Mouse (Mus musculus) heart, postnatal 36 days (tissue): ENCODE measurements around the gene Olfr945. TPM values are rescaled to one million over a fixed set of nuclear protein-coding genes. Genes with fewer than 3 reads are reported as not detected.

Experiments
- DNase-seq, 2 experiments: peaks; one replicate each; pipeline ENCODE4 v3.0.0; 2021 to 2022
- intact Hi-C: fragments of 180-260 bp; cut with DNase I; formaldehyde crosslinking; loops from one replicate; pipeline ENCODE4 v1.15.1; 2025
- total RNA-seq, 2 experiments: library from RNA; stranded (reverse); gene quantifications; 2 replicates each; pipeline ENCODE4 v1.2.3; 2021

The Olfr945 gene
- total RNA-seq, result not detected

DNA sequence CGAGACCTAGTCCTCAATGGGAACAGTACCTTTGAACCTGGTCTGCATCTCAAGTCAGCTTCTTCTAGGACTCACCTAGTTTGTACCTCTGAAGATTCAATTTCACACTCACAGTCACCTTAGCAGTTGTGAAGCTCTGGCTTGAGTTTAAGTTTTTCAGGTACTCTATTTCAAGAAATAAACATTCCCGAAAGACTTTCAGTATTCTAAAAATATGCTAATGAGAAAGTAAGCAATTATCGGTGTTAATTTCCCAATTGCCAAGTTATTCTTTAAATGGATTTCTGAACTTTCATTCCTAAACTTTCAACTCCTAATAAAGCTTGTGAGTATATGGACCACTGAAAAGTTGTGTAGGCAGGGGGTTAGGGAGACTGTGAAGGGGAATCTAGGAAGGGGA, at the start of gene Olfr945:
Gene Olfr945, minus strand, starts transcription at position 101 of the 400 bp plus-strand sequence.
- DNase-seq, result no peak
- intact Hi-C loops, result no loop called here

GRCm38 (mm10) chr9:39325945-39326344, 49.3 kb upstream of the Olfr945 start, which contains the start of gene Olfr948:
Olfr948 (minus strand) TSS chr9:39326045.
- intact Hi-C loops, result no loop called here

GRCm38 (mm10) chr9:39287136-39287535, 10.5 kb upstream of the Olfr945 start:
- intact Hi-C loops, result no loop called here
- no peak for DNase-seq

More at GRCm38 (mm10) chr9:39325945-39326344, 49.3 kb upstream of the Olfr945 start, which contains the start of gene Olfr948:
- no peak for DNase-seq

- intact Hi-C loops, result no loop called here
- DNase-seq, result no peak
These were observed 26.7 kb downstream of the Olfr945 start, which contains the start of gene Olfr1537 for GRCm38 (mm10) chr9:39249894-39250293. Olfr1537 (minus strand) TSS chr9:39249994.

Other genes starting within 250 kb of the Olfr945 start
- gene Olfr937, start 211.9 kb downstream of the Olfr945 start, total RNA-seq, result not detected
- not detected for gene Olfr938, start 197.9 kb downstream of the Olfr945 start, total RNA-seq
- not detected for gene Olfr27, start 148.7 kb downstream of the Olfr945 start, total RNA-seq
- gene Olfr943, start 110.5 kb downstream of the Olfr945 start, total RNA-seq, result not detected
- not detected for gene Olfr944, start 74.9 kb downstream of the Olfr945 start, total RNA-seq
- not detected for gene Olfr1537, start 26.8 kb downstream of the Olfr945 start, total RNA-seq
- not detected for gene Olfr948, start 49.2 kb upstream of the Olfr945 start, total RNA-seq
- not detected for gene Olfr951, start 110.6 kb upstream of the Olfr945 start, total RNA-seq
- gene Olfr952, start 150.3 kb upstream of the Olfr945 start, total RNA-seq, result not detected
- not detected for gene Olfr954, start 179.9 kb upstream of the Olfr945 start, total RNA-seq
- gene Olfr955, start 195.1 kb upstream of the Olfr945 start, total RNA-seq, result not detected
- gene Olfr44, start 217.2 kb upstream of the Olfr945 start, total RNA-seq, result not detected
- not detected for gene Olfr957, start 239.0 kb upstream of the Olfr945 start, total RNA-seq